Mouse (Mus musculus) mesoderm, embryonic 11.5 days (tissue): Measurements from ENCODE around the gene Gch1.

Experiments
- DNase-seq: peaks from one replicate; pipeline ENCODE4 v3.0.0-alpha.2; 2012; ENCODE audit warnings: low read depth, low spot score

Gene Gch1

DNA sequence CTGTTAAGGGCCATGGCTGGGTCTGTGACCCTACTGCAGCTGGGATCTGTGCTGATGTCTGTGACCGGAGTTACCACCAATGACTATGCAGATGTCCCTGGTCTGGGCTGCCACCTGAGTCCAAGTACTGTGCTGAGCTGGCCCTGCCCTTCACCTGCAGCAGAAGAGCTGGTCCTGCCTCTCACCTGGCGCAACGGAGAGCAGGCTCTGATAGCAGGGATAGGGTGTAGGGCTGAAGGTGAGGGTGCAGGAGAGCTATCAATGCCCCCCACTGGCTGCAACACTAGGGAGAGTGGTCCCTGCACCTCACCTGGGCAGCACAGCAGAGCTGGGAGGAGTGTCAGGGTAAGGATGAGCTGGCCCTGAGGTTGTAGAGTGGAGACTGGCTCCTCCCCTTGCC, 17.4 kb upstream of the Gch1 start:
- DNase-seq: no peak

DNA sequence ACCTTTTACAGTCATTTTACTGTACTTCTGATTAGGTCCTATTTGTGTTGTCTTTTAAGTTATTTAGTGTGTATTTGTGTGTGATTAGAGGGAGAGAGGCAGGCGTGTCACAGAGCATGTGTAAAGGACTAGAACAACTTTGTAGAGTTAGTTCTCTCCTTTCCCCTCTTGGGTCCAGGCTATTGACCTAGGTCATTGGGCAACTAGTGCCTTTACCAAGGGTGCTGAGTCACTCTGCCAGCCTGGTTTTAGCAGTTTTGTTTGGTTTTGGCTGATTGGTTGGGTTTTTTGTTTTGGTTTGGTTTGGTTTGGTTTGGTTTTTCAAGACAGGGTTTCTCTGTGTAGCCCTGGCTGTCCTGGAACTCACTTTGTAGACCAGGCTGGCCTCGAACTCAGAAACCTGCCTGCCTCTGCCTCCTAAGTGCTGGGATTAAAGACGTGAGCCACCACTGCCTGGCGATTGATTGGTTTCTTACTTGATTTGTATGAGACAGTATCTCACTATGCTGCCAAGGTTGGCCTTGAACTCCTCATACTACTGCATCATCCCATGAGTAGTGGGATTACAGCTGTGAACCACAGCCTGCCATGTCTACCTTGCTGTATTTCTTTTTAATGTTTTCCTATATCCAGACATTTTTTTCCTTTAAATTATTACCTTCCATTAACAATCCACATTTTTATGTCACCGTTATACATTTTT, 16.2 kb upstream of the Gch1 start:
- DNase-seq: no peak

DNA sequence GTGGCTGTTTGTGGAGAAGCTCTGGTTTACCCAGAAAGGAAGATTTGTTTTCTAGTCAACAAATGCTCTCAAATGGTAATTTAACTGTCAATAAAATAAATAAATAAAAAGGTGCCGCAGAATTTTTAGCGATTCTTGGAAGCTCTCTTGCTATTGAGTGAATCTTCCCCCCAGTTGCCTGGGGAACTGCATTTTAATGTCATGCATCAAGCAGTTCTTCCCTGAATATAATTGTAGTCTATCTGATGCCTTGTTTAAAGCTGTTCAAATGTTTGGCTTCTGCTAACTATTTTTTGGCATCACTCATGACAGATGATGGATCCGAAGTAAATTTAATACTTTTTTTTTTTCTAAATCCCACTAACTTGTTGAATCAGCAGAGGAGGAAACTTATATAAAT, 8.1 kb upstream of the Gch1 start:
- no peak for DNase-seq

DNA sequence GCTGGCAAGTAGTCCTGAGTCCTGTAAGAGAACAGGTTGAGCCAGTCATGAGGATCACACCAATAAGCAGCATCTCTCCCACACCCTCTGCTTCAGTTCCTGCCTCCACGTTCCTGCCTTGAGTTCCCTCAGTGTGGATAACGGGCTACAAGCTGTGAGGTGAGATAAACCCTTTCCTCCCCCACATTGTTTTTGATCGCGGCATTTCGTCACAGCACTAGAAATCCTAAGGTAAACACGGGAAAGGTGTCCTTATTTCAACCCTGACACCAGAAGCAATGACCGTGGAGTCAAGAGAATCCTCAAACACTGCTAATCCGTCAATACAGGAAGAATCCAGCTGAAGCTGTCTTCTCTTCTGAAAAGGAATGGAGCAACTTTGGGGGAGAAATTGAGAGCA, 7.5 kb upstream of the Gch1 start:
- no peak for DNase-seq

DNA sequence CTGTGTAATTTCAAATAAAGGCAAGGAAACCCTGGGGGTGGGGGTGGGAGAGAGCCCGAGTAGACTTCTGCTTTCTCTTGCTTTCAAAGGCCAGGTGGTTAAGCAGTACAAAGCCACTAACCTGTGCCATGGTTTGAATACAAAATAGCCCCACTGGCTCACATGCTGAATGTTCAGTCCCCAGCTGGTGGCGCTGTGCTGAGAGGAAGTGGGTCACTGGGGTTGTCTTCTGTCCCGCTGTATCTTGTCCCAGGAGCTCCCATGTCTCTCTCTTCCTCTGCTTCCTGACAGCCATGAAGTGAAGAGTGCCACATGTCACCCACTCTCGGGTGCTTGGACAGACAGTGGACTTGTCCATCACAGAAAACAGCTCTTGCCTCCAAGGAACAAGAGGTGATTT, 4.9 kb upstream of the Gch1 start:
- no peak for DNase-seq

DNA sequence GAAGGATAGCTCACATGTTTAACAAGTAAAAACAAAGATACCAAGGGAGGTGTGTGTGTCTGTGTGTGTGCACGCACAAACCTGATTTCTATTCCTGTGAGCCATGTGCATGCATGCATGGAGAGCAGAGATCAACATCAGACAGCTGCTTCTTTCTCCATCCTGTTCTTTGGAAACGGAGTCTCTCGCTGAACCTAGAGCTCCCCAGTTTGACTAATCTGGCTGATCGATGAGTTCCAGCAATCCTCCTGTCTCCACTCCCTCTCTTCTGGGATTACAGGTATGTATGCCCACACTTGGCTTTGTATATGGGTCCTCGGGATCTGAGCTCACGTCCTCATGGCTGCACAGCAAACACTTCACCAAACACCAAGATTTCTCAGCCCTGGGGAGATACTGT, 4.3 kb upstream of the Gch1 start:
- DNase-seq: no peak

DNA sequence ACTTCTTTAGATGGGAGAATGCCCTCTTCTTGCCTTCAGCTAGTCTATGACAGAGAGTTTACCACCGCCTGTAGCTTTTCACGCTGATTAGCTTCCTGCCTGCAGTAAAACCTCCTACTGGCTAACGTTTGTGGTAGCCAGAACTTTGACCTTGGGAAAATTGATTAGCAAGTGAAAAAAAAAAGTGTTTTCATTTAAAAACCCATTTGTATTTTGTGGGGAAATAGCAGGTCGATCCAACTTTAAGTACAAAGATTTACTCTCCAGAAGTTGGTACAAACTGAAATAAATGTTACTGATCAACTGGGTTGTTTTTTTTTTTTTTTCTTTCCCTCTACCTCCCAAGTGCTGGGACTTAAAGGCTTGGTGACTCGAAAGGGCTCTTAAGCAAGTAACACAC, 2.6 kb upstream of the Gch1 start:
- DNase-seq: no peak

DNA sequence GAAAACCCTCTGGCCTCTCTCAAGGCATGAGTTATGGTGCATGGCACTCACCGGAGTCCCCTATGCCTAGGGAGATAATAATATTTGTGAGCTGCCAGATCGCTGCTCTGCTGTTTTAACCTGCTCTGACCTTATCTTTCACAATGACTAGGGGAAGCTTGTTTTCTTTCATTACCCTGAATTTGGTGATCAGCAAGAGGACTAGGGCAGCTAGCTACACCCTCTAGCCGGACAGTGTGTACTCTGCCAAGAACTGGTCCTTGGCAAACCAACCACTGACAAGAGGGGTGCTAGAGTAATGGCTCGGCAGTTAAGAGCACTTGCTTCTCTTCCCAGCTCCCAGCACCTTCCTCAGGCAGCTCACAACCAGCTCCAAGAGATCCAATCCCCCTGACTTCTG, 1.4 kb upstream of the Gch1 start:
- no peak for DNase-seq

DNA sequence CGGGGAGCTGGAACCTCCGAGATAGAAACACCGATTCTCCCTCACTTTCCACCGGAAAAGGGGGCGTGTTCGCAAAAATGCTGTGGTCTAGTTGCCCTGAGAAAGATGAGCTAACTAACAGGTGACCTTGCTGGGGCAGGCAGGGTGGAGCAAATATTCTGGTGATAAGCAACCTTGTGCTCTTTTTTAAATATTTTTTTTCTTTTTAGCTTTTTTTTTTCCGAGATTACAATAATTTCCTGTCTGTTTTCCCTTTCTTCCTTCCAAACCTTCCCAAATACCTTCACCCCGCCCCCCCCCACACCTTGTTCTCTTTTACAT, 382 bp upstream of the Gch1 start:
- no peak for DNase-seq

DNA sequence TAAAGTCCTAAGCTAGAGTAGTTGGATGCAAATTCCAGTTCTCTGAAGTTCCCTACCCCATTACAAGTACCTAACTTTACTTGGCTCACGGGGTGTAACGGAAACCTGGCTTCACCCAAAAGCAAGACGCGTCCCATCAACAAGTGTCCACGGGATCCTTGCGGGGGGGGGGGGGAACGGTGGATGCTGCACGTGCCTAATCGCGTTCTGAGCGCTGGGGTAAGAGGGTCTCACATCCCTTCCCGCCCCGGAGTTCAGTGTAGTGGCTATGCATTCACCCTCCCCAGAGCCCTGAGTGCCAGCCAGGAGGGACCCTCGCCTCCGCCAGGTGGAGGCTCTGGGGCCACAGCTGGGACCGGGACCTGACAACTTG, 752 bp downstream of the Gch1 start:
- no peak for DNase-seq

DNA sequence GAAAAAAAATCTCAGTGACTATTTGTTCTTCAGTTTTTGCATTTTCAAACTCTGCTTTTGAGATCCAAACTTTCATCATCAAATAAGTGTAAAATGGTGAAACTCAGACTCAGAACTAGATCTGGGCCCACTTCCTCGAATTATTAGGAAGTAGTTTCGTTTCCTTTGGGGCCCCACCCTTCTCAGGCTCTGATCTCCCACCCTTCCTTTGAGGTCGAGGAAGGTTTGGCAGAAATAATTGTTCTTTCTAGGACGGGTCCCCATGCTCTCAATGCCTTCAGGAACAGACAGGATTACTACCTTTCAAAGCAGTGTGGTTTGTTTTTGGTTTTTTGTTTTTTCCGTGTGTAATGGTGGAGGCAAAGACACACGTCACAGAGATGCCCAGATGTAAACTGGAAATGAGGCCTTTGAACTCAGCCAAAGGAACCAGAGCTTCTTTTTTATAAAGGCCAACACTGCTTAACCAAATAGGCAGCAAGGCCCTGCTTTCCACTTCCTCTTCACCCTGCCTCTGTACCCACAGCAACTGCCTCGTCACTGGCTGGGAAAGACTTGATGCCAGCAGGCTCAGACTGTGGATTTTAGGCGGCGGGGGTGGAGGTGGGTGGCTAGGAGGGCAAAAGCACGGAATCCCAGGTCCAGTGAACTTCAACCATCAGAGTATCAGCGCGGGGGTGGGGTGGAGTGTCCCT, 1.4 kb downstream of the Gch1 start:
- no peak for DNase-seq

DNA sequence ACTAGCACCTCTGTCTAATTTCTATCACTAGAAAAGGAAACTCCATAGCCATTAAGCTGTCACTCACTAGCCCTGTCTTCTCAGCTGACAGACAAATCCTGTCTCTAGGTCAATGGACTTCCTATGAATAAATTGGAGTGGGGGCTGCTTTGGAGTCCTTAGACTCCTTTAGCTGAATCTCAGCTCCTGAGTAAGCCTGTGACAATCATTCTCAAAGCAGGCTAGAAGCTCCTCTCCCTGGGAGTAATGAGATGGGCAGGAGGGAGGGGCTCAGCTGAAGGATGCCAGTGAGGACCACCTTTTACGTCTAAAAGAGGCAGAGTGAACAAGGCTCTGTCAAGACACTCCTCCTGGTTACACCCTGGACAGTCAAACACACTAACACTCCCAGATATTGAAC, 2.0 kb downstream of the Gch1 start:
- no peak for DNase-seq

DNA sequence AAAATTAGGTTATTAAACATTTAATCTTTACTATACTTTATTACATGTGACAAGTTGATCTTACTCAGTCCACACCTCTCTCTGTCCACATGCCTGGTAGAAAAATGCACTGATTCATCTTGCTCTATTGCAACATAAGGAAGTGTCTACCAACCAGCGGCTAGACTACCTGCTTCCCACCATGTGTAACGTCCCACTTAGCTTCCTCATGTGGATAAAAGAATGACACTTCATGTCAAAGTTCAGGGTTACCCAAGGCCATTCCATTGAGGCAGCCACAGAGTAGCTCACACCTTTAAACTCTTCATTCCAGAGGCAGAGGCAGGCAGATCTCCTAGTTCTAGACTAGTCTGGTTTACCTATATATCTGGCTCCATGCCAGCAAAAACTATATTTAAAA, 2.7 kb downstream of the Gch1 start:
- DNase-seq: no peak

DNA sequence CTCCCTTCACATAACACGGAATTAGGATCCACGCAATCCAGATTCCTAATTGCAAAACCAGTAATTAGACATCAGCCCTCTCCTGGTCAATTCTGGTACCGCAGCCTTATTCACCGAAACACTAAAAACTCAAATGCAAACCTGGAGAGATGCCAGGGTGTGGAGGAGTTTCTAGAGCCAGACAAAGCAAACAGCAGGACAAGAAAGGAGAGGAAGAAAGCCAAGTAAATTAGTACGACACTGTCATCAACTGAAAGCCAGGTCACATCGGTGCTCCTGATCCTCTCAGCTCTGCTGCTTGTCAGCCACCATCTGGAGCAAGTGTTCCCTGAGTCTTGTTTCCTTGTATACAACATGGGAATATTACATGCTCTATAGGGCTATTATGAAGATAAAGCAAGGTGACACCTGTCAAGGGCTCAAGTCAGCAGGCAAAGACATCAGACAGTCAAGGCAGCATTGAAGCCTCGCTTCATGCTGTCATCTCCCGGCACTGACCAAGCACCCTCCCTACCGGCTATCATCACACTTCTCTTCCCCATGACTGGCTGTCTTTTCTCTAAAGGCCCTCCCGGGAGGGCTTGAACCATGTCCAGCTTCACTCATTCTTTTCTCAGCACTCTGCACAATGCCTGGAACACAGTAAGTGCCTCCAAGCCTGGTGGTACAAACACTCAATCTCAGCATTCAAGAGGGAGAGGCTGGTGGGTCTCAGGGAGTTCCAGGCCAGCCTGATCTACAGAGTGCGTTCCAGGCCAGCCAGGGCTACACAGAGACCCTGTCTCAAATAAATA, 7.5 kb downstream of the Gch1 start:
- no peak for DNase-seq

DNA sequence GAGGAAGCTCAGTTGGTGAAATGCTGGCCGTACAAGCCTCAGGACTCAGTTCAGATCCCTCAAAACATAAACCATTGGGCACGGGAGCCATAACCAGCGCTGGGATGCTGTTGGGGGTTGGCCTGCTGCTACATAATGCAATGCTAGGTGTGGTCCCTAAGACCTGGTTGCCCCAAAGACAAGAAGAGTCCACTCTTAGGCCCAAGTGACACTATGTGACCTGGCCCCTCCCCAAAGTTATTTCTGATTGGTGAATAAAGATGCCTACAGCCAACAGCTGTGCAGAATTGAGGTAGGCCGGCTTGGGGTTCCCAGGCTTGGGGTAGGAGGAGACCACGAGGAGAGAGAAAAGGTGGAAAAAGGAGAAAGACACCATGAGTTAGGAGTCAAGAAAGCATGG, 10.4 kb downstream of the Gch1 start:
- no peak for DNase-seq

DNA sequence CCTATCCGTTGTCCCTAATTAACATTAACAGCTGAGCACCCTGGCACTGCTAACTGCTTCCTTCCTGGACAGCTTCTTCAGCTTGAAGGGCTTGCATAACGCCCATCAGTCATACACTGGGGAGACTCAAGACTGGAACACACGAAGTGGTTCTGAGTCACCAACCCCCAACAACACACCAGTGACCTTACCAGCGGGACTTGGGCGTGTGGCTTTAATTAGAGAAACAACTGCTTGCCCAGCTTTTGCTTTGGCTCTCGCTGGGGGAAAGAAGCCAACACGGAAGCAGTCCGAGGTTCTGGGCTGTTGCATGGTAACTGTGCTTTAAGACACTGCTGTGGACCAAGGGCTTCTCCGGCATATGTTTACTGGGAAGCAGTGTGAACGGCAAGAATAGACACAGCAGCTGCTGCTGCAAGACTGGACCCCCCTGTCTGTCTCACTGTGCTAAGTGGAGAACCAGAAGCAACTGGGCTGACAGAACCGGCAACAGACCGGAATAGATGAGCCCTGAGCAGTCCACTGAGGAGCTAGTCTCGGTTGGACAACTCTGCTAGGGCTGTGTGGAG, 11.3 kb downstream of the Gch1 start:
- no peak for DNase-seq

DNA sequence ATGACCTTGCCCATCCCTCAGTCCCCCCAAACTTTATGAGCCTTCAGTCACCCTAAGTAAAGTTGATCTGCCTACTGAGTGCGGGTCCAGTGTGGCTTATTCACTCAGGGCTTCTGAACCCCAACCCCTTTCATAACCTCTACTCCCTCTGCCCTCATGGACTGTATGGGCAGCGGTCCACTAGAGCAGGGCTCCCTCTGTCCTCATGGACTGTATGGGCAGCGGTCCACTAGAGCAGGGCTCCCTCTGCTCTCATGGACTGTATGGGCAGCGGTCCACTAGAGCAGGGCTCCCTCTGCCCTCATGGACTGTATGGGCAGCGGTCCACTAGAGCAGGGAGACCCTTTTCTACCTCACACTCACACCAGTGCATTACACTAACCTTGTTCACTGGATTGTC, 13.0 kb downstream of the Gch1 start:
- DNase-seq: no peak

DNA sequence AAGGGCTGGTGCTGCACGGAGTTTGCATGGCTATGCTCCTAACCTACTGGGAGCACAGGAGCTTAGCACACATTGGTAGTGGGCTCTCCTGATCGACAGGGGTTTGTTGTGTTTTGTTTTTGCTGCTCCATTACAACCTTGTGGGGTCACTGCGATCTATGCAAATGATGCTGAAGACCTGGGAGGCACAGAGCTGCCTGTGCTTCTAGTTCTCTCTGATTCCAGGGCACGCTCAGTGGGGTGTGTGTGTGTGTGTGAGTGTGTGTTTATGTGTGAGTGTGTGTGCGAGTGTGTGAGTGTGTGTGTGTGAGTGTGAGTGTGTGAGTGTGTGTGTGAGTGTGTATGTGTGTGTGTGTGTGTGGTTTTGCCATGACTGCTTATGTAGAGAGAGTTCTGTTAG, 14.1 kb downstream of the Gch1 start:
- DNase-seq: no peak

DNA sequence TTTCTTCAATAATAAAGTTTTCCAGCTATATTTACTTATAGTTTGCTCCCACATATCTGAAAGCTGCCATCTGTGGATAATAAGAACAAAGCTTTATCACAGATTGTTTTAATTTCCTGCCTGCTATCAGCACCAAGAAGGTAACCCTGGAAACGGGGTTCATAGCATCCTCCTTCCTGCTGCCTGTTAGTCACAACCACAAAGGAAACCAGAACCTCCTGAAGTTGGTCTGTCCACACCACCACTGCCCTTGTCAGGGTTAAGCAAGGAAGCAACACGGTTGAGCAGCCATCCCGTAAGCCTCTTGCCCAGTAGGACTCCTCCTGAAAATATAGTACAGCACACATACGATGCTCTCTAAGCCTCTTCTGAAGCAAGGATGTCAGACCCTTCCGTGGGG, 17.1 kb downstream of the Gch1 start:
- DNase-seq: no peak

DNA sequence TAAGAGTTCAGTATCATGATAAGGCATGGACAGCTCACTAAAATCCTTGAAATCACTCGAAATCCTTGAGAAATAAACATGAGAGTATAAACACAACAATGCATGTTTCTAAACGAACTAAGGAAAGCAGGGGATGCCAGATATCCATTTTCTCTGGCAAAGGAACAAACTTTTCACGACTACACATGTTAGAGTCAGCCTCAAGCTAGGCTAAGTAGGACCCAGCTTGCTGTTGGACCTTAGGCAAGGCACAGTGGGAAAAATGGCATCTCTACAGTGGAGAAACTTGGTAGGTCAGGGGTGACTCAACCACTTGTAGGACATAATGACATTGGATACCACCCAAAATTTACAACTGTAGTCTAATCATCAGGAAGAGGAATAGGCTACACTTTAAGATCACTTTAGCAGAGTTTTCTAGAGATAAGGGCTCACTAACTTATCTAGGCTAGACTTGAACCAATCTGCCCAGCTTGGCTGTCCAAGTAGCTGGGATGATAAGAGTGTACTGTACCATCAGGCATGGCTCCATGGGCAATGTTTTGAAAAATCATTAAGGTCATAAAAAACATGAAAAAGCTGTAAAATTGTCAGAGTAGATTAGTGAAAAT, 18.6 kb downstream of the Gch1 start:
- DNase-seq: no peak

DNA sequence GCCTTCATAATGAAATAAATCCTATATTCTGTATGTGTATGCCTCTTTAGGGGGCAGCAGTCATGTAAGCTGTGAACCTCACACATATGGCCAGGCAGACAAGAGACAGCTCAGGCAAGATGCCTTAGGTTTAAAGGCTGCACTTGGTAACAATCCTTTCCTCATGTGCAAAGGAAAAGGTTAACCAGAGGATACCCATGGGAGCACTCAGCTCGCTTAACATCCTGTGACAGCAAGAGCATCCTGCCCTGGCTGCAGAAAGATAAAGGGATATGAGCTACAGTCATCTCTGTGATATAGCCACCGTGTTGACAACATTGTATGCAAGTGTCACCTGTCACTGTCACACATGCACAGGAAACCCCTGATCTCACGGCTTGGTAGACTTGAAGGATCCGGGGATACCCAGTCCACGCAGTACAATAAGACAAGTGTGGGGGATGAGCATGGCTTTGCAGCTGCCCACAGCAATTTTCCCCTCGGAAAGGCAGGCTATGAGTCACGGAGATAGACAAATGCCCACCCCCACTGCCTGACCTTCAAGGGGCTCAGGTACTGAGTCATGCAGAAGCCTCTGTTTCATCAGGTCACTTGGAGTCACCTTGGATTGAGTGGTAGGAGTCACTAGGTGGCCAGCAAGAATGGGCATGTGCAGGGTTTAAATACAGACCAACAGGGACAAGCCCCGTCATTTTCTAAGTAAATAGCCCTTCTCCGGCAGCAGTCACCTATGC, 19.4 kb downstream of the Gch1 start:
- no peak for DNase-seq

DNA sequence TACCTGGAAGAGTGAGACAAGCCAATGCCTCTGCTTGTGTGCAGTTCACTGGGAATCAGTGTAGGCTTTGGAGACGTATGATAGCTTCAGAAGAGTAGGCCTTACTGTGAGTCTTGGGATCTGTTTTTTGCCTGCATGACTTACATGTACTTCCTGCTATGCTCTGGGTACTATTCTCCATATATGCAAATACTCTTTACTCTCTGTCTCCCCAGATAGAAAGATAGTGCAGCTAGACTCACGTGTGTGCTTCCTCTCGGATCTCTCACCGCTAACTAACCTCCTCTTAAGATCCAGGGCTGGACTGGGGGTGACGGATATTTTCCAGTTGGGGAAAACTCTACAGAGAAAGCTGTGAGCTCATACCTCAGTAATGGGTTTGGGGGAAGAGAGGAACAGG, 23.5 kb downstream of the Gch1 start:
- DNase-seq: no peak
